Mouse (Mus musculus) forebrain, embryonic 15.5 days (tissue): ENCODE measurements at regions not wholly inside any gene's neighbourhood (a gene's known extent, or its start where the extent isn't known, plus 50 kb on each side); places are given as distances from the start of the nearest gene placed in this dataset.
"Not testable (repeated sequence)": the region's sequence is repeated elsewhere in the genome, so short reads cannot be mapped to it uniquely, and the experiment has no call there.

ENCODE experiments used
- ATAC-seq: fragments of 200-750 bp; cut with Nextera tagmentation; replicated peaks from 2 replicates; pipeline ENCODE4 v1.8.0; 2017; ENCODE audit warnings: mild to moderate bottlenecking, moderate TSS enrichment, moderate library complexity
- H3K27ac ChIP-seq: fragments of 300-500 bp; sonication (generic); replicated peaks from 2 replicates; pipeline ENCODE4 v1.5.1; 2015; ENCODE audit warnings: mild to moderate bottlenecking, inconsistent platforms
- H3K27me3 ChIP-seq: fragments of 300-500 bp; sonication (generic); 2 replicates; pipeline ENCODE4 v1.6.1; 2015; ENCODE audit warnings: inconsistent platforms
- H3K36me3 ChIP-seq: fragments of 300-500 bp; sonication (generic); 2 replicates; pipeline ENCODE4 v1.6.1; 2015; ENCODE audit warnings: mild to moderate bottlenecking, inconsistent platforms
- H3K4me1 ChIP-seq: fragments of 300-500 bp; sonication (generic); 2 replicates; pipeline ENCODE4 v1.6.1; 2015; ENCODE audit warnings: inconsistent platforms
- H3K4me2 ChIP-seq: fragments of 300-500 bp; sonication (generic); replicated peaks from 2 replicates; pipeline ENCODE4 v1.6.1; 2015; ENCODE audit warnings: mild to moderate bottlenecking, inconsistent platforms
- H3K4me3 ChIP-seq: fragments of 300-500 bp; sonication (generic); 2 replicates; pipeline ENCODE4 v1.5.1; 2015; ENCODE audit warnings: mild to moderate bottlenecking, inconsistent platforms
- H3K9ac ChIP-seq: fragments of 300-500 bp; sonication (generic); replicated peaks from 2 replicates; pipeline ENCODE4 v1.6.1; 2015; ENCODE audit warnings: mild to moderate bottlenecking, inconsistent platforms
- H3K9me3 ChIP-seq: fragments of 300-500 bp; sonication (generic); 2 replicates; pipeline ENCODE4 v1.6.1; 2016; ENCODE audit warnings: inconsistent platforms
- WGBS: fragments of 180-500 bp; shearing (Covaris S2); methylation state at CpG from one replicate; pipeline ENCODE4 v1.1.7; 2015; ENCODE audit warnings: mixed read lengths; 5-methylcytosine and 5-hydroxymethylcytosine counted together

GRCm38 (mm10) chr16:50023885-50024284 is 223.6 kb downstream of the Cd47 start:
- H3K9me3 ChIP-seq: no peaks in the 10 kb centered on the region
- peaks cover 8% of the 10 kb centered on the region; the same call in 1 of the 2 replicates for H3K4me1 ChIP-seq
- no peaks in the 10 kb centered on the region for H3K36me3 ChIP-seq
- no peak overlapping the region for H3K27ac ChIP-seq
- WGBS: 97% methylated on average over 1 of the region's 1 CpGs
- H3K4me2 ChIP-seq: no peak overlapping the region
- H3K27me3 ChIP-seq: no peaks in the 10 kb centered on the region
- ATAC-seq: no peak
- no peak overlapping the region for H3K4me3 ChIP-seq
- no peak overlapping the region for H3K9ac ChIP-seq

- no peak overlapping the region for H3K9ac ChIP-seq
- H3K36me3 ChIP-seq: no peaks in the 10 kb centered on the region
- 21% methylated on average over 3 of the region's 3 CpGs for WGBS
- peaks cover 8% of the 10 kb centered on the region; the same call in 1 of the 2 replicates for H3K4me1 ChIP-seq
- no peak overlapping the region for H3K4me3 ChIP-seq
- H3K27me3 ChIP-seq: no peaks in the 10 kb centered on the region
- no peak overlapping the region for H3K27ac ChIP-seq
- H3K9me3 ChIP-seq: no peaks in the 10 kb centered on the region
- peak; percentile 48; the same call in 1 of the 2 replicates for ATAC-seq
- H3K4me2 ChIP-seq: no peak overlapping the region
Observed at GRCm38 (mm10) chr16:50026100-50026884, 226.0 kb downstream of the Cd47 start.

GRCm38 (mm10) chr16:50027189-50027588 is 226.9 kb downstream of the Cd47 start:
- no peaks in the 10 kb centered on the region for H3K27me3 ChIP-seq
- H3K9ac ChIP-seq: no peak overlapping the region
- no peak for ATAC-seq
- no peak overlapping the region for H3K27ac ChIP-seq
- no peak overlapping the region for H3K4me3 ChIP-seq
- H3K4me2 ChIP-seq: no peak overlapping the region
- H3K4me1 ChIP-seq: peaks cover 8% of the 10 kb centered on the region; the same call in 1 of the 2 replicates
- H3K9me3 ChIP-seq: no peaks in the 10 kb centered on the region
- no peaks in the 10 kb centered on the region for H3K36me3 ChIP-seq
- 32% methylated on average over 2 of the region's 2 CpGs for WGBS

- no peaks in the 10 kb centered on the region for H3K36me3 ChIP-seq
- ATAC-seq: no peak
- H3K9me3 ChIP-seq: no peaks in the 10 kb centered on the region
- H3K9ac ChIP-seq: no peak overlapping the region
- H3K27me3 ChIP-seq: no peaks in the 10 kb centered on the region
- H3K27ac ChIP-seq: no peak overlapping the region
- peaks cover 8% of the 10 kb centered on the region; the same call in 1 of the 2 replicates for H3K4me1 ChIP-seq
- no peak overlapping the region for H3K4me3 ChIP-seq
- WGBS: 84% methylated on average over 1 of the region's 1 CpGs
- H3K4me2 ChIP-seq: no peak overlapping the region
Observed at GRCm38 (mm10) chr16:50029711-50030110, 229.4 kb downstream of the Cd47 start.

GRCm38 (mm10) chr16:50030355-50030754 is 230.0 kb downstream of the Cd47 start:
- not testable (repeated sequence) for H3K9ac ChIP-seq, H3K36me3 ChIP-seq, H3K4me3 ChIP-seq, H3K27me3 ChIP-seq, H3K4me1 ChIP-seq, H3K9me3 ChIP-seq, H3K4me2 ChIP-seq, H3K27ac ChIP-seq
- peak; percentile 64 for ATAC-seq

GRCm38 (mm10) chr16:50030905-50031369 is 230.6 kb downstream of the Cd47 start:
- H3K4me1 ChIP-seq: peaks cover 8% of the 10 kb centered on the region; the same call in 1 of the 2 replicates
- H3K27me3 ChIP-seq: no peaks in the 10 kb centered on the region
- no peak overlapping the region for H3K4me3 ChIP-seq
- no peak overlapping the region for H3K4me2 ChIP-seq
- no peak overlapping the region for H3K27ac ChIP-seq
- WGBS: 82% methylated on average over 2 of the region's 2 CpGs
- no peak for ATAC-seq
- H3K9ac ChIP-seq: no peak overlapping the region
- H3K36me3 ChIP-seq: no peaks in the 10 kb centered on the region
- no peaks in the 10 kb centered on the region for H3K9me3 ChIP-seq

GRCm38 (mm10) chr16:50032798-50033197 is 232.5 kb downstream of the Cd47 start:
- Histone ChIP-seq H3K36me3 (no peaks in the 10 kb centered on the region), H3K4me1 (0 out of 2 replicates have a peak, but pooled peaks cover 2% of the 10 kb centered on the region), H3K9ac (no peak overlapping the region), H3K27ac (no peak overlapping the region), H3K4me3 (no peak overlapping the region), H3K27me3 (no peaks in the 10 kb centered on the region), H3K4me2 (no peak overlapping the region), H3K9me3 (no peaks in the 10 kb centered on the region)
- ATAC-seq: no peak
- 95% methylated on average over 2 of the region's 2 CpGs for WGBS

- Histone ChIP-seq H3K4me3 (no peak overlapping the region), H3K4me2 (no peak overlapping the region), H3K27ac (no peak overlapping the region), H3K36me3 (no peaks in the 10 kb centered on the region), H3K9me3 (no peaks in the 10 kb centered on the region), H3K9ac (no peak overlapping the region), H3K27me3 (no peaks in the 10 kb centered on the region), H3K4me1 (0 out of 2 replicates have a peak, but pooled peaks cover 2% of the 10 kb centered on the region)
- 38% methylated on average over 5 of the region's 5 CpGs for WGBS
- ATAC-seq: no peak
Observed at GRCm38 (mm10) chr16:50036296-50036734, 236.0 kb downstream of the Cd47 start.

GRCm38 (mm10) chr16:50044103-50044502 is 243.8 kb downstream of the Cd47 start:
- no peak for ATAC-seq
- 73% methylated on average over 1 of the region's 1 CpGs for WGBS
- Histone ChIP-seq H3K9ac (no peak overlapping the region), H3K9me3 (no peaks in the 10 kb centered on the region), H3K27ac (no peak overlapping the region), H3K4me3 (no peak overlapping the region), H3K27me3 (no peaks in the 10 kb centered on the region), H3K4me2 (no peak overlapping the region), H3K36me3 (no peaks in the 10 kb centered on the region), H3K4me1 (peaks cover 8% of the 10 kb centered on the region)

GRCm38 (mm10) chr16:50045552-50046547 is 245.5 kb downstream of the Cd47 start:
- H3K36me3 ChIP-seq: no peaks in the 10 kb centered on the region
- peak overlapping the region; percentile 68 for H3K4me2 ChIP-seq
- peak; percentile 92 for ATAC-seq
- H3K9ac ChIP-seq: peak overlapping the region; percentile 51
- H3K4me3 ChIP-seq: peak overlapping the region; percentile 46
- H3K9me3 ChIP-seq: no peaks in the 10 kb centered on the region
- no peaks in the 10 kb centered on the region for H3K27me3 ChIP-seq
- WGBS: 6% methylated on average over 32 of the region's 32 CpGs
- no peak overlapping the region for H3K27ac ChIP-seq
- H3K4me1 ChIP-seq: peaks cover 8% of the 10 kb centered on the region

GRCm38 (mm10) chr16:50063540-50063939 is 263.2 kb downstream of the Cd47 start:
- no peak for ATAC-seq

More at GRCm38 (mm10) chr16:50063540-50063939, 263.2 kb downstream of the Cd47 start:
- Histone ChIP-seq H3K27ac (no peak overlapping the region), H3K4me1 (no peaks in the 10 kb centered on the region), H3K4me2 (no peak overlapping the region), H3K4me3 (no peak overlapping the region), H3K9ac (no peak overlapping the region), H3K27me3 (no peaks in the 10 kb centered on the region), H3K9me3 (no peaks in the 10 kb centered on the region), H3K36me3 (no peaks in the 10 kb centered on the region)
- 85% methylated on average over 4 of the region's 4 CpGs for WGBS
